Mouse (Mus musculus): ENCODE measurements around the gene Apobec3.

DNA sequence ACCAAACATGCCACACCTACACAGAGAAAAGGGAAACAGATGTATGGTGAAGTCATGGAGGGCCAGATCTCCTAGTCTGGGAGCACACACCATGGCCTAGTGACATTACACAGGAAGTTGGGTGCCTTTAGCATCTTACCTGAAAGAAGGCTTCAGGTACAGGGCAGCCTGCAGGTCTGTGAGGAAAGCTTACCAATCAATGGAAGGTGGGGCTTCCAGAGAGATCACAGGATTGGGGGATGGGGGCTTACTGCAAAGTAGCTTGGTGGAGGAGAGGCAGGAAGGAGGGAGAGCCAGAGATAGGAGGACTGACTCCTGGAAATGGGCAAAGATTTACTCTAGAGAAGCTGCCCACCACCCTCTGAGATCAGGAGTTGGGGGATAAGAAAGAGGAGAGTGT, 12.5 kb downstream of the Apobec3 start:
- TF ChIP-seq GATA1 (IDR thresholded peaks at IDR 0.05; ENCODE audit: low read length): no peak
- TF ChIP-seq TAL1 (IDR thresholded peaks at IDR 0.05; ENCODE audit: low read length): no peak
